Mouse (Mus musculus) MEL (cell line): ENCODE measurements around the gene Fbxo17. TPM values are rescaled to one million over a fixed set of nuclear protein-coding genes. Genes with fewer than 3 reads are reported as not detected.

ENCODE experiments used
- DNase-seq: peaks from one replicate; pipeline ENCODE4 v3.0.0; 2011; ENCODE audit warnings: low read depth, low spot score
- H3K27ac ChIP-seq: 2 replicates; pipeline ENCODE4 v1.5.1; 2012; ENCODE audit warnings: low read depth, mild to moderate bottlenecking, control low read depth, low read length, moderate library complexity; ENCODE audit not compliant: control insufficient read depth
- H3K27me3 ChIP-seq, 2 experiments: fragments of 150-350 bp in 1 of 2; sonication (generic) in 1 of 2; 2 replicates each; pipeline ENCODE4 v1.6.1; 2012; ENCODE audit warnings: low read length in 2 of 2, mild to moderate bottlenecking in 2 of 2, improper control_type of control experiment in 1 of 2, moderate library complexity in 1 of 2; ENCODE audit not compliant: insufficient read depth in 2 of 2, control insufficient read depth in 1 of 2
- H3K36me3 ChIP-seq, 2 experiments: 2 replicates each; pipeline ENCODE4 v1.6.1; 2012 to 2014; ENCODE audit warnings: low read length in 2 of 2, improper control_type of control experiment in 1 of 2, inconsistent platforms in 1 of 2, mild to moderate bottlenecking in 1 of 2; ENCODE audit not compliant: insufficient read depth in 2 of 2, control insufficient read depth in 1 of 2
- H3K4me1 ChIP-seq, 2 experiments: fragments of 150-350 bp in 1 of 2; sonication (generic) in 1 of 2; 2 replicates each; pipeline ENCODE4 v1.6.1; 2012; ENCODE audit warnings: low read length in 2 of 2, improper control_type of control experiment in 1 of 2, mild to moderate bottlenecking in 1 of 2; ENCODE audit not compliant: insufficient read depth in 2 of 2, control insufficient read depth in 1 of 2
- H3K4me3 ChIP-seq, 2 experiments: fragments of 150-350 bp in 1 of 2; sonication (generic) in 1 of 2; 2 replicates each; pipeline ENCODE4 v1.5.1; 2012; ENCODE audit warnings: low read depth in 2 of 2, low read length in 2 of 2, mild to moderate bottlenecking in 2 of 2, moderate library complexity in 2 of 2, control low read depth in 1 of 2, improper control_type of control experiment in 1 of 2; ENCODE audit not compliant: control insufficient read depth in 1 of 2, insufficient read depth in 1 of 2
- H3K79me2 ChIP-seq: 2 replicates; pipeline ENCODE4 v1.6.1; 2012; ENCODE audit warnings: mild to moderate bottlenecking, low read length, moderate library complexity; ENCODE audit not compliant: control insufficient read depth, poor library complexity, insufficient read depth
- H3K9ac ChIP-seq: 2 replicates; pipeline ENCODE4 v1.6.1; 2012; ENCODE audit warnings: low read depth, mild to moderate bottlenecking, control low read depth, low read length, moderate library complexity; ENCODE audit not compliant: control insufficient read depth, poor library complexity, severe bottlenecking
- H3K9me3 ChIP-seq: fragments of 150-350 bp; sonication (generic); replicated peaks from 2 replicates; pipeline ENCODE4 v1.6.1; 2012; ENCODE audit warnings: mild to moderate bottlenecking, low read length, improper control_type of control experiment, moderate library complexity; ENCODE audit not compliant: insufficient read depth
- ELF1 ChIP-seq: IDR thresholded peaks from 2 replicates; pipeline ENCODE4 v1.6.1; 2014; ENCODE audit warnings: low read depth, mild to moderate bottlenecking, inconsistent platforms, low read length, improper control_type of control experiment, moderate library complexity
- EP300 ChIP-seq, 2 experiments: IDR thresholded peaks; 2 replicates each; pipeline ENCODE4 v1.6.1; 2011; ENCODE audit warnings: improper control_type of control experiment in 2 of 2, low read length in 2 of 2, low read depth in 1 of 2, mild to moderate bottlenecking in 1 of 2
- ETS1 ChIP-seq: IDR thresholded peaks from 2 replicates; pipeline ENCODE4 v1.6.1; 2012; ENCODE audit warnings: low read depth, mild to moderate bottlenecking, inconsistent platforms, low read length, improper control_type of control experiment, moderate library complexity
- HCFC1 ChIP-seq: IDR thresholded peaks from 2 replicates; pipeline ENCODE4 v1.6.1; 2012; ENCODE audit warnings: low read depth, mild to moderate bottlenecking, inconsistent platforms, low read length, improper control_type of control experiment, moderate library complexity
- MAFK ChIP-seq: IDR thresholded peaks from 2 replicates; pipeline ENCODE4 v1.6.1; 2011; ENCODE audit warnings: low read depth, mild to moderate bottlenecking, low read length, improper control_type of control experiment, borderline replicate concordance
- MAX ChIP-seq: IDR thresholded peaks from 2 replicates; pipeline ENCODE4 v1.6.1; 2011; ENCODE audit warnings: low read length, improper control_type of control experiment
- MEF2A ChIP-seq: IDR thresholded peaks from 2 replicates; pipeline ENCODE4 v1.6.1; 2014; ENCODE audit warnings: low read depth, mild to moderate bottlenecking, inconsistent platforms, low read length, improper control_type of control experiment; ENCODE audit not compliant: poor library complexity, insufficient replicate concordance, severe bottlenecking; ENCODE audit errors: extremely low read depth
- MYB ChIP-seq: IDR thresholded peaks from 2 replicates; pipeline ENCODE4 v1.6.1; 2011; ENCODE audit warnings: mild to moderate bottlenecking, low read depth, low read length, improper control_type of control experiment
- NELFE ChIP-seq: IDR thresholded peaks from 2 replicates; pipeline ENCODE4 v1.6.1; 2011; ENCODE audit warnings: low read depth, low read length, improper control_type of control experiment
- POLR2A ChIP-seq, 2 experiments: IDR thresholded peaks; 2 replicates each; pipeline ENCODE4 v1.6.1; 2011 to 2012; ENCODE audit warnings: low read length in 2 of 2, mild to moderate bottlenecking in 2 of 2, control low read depth in 1 of 2, improper control_type of control experiment in 1 of 2, low read depth in 1 of 2, moderate library complexity in 1 of 2; ENCODE audit not compliant: control insufficient read depth in 1 of 2, insufficient read depth in 1 of 2, poor library complexity in 1 of 2
- RCOR1 ChIP-seq: IDR thresholded peaks from 2 replicates; pipeline ENCODE4 v1.6.1; 2012; ENCODE audit warnings: low read depth, mild to moderate bottlenecking, inconsistent platforms, low read length, improper control_type of control experiment
- SIN3A ChIP-seq: IDR thresholded peaks from 2 replicates; pipeline ENCODE4 v1.6.1; 2012; ENCODE audit warnings: low read length, improper control_type of control experiment, inconsistent platforms
- SMC3 ChIP-seq: IDR thresholded peaks from 2 replicates; pipeline ENCODE4 v1.6.1; 2011; ENCODE audit warnings: low read depth, low read length, improper control_type of control experiment
- TCF12 ChIP-seq: IDR thresholded peaks from 2 replicates; pipeline ENCODE4 v1.6.1; 2014; ENCODE audit warnings: low read depth, mild to moderate bottlenecking, inconsistent platforms, low read length, improper control_type of control experiment, moderate library complexity
- USF1 ChIP-seq: IDR thresholded peaks from 2 replicates; pipeline ENCODE4 v1.6.1; 2014; ENCODE audit warnings: low read depth, mild to moderate bottlenecking, inconsistent platforms, low read length, improper control_type of control experiment, moderate library complexity
- ZMIZ1 ChIP-seq: IDR thresholded peaks from 2 replicates; pipeline ENCODE4 v1.6.1; 2012; ENCODE audit warnings: low read depth, mild to moderate bottlenecking, inconsistent platforms, low read length, improper control_type of control experiment, moderate library complexity
- ZNF384 ChIP-seq: IDR thresholded peaks from 2 replicates; pipeline ENCODE4 v1.6.1; 2012; ENCODE audit warnings: low read depth, mild to moderate bottlenecking, inconsistent platforms, low read length, improper control_type of control experiment
- polyA plus RNA-seq, 2 experiments: library from polyadenylated mRNA; stranded (reverse) in 1 of 2; unstranded in 1 of 2; fragments of >175 nt in 1 of 2; fragments of >200 nt in 1 of 2; gene quantifications; 2 replicates each; pipeline versions ENCODE4 v1.2.1 to v1.2.4; 2012; ENCODE audit warnings: low replicate concordance in 2 of 2, low read depth in 1 of 2; ENCODE audit not compliant: insufficient read length in 2 of 2, insufficient read depth in 1 of 2, missing spikeins in 1 of 2
- total RNA-seq: library from RNA; depleted of rRNA; stranded (reverse); fragments of 300-350 nt; gene quantifications from 2 replicates; pipeline ENCODE4 v1.2.3, GENCODE M21; 2012

Gene Fbxo17
- total and polyA plus RNA-seq, 3 experiments, result 0.43 TPM; not detected in 2

GRCm38 (mm10) chr7:28702601-28703143 is 13.9 kb upstream of the Fbxo17 start:
- H3K27me3 ChIP-seq, result no peaks in the 10 kb centered on the region
- H3K4me1 ChIP-seq, result no peaks in the 10 kb centered on the region; a peak in 1 of 4 replicates
- H3K4me3 ChIP-seq, result no peak overlapping the region
- TF ChIP-seq ELF1 (peak; percentile 45; the same call in 1 of the 2 replicates), ZNF384 (peak; percentile 97), USF1 (no peak), ETS1 (no peak), HCFC1 (no peak), EP300 (IDR thresholded peaks at IDR 0.05; ENCODE audit: low read depth in 1 of 2, low read length in 2 of 2) (no peak), SIN3A (no peak)
- DNase-seq, result peak; percentile 21
- no peaks in the 10 kb centered on the region for H3K9me3 ChIP-seq
- H3K36me3 ChIP-seq, result no peaks in the 10 kb centered on the region
- H3K27ac ChIP-seq, result no peak overlapping the region
- no peak overlapping the region for H3K9ac ChIP-seq
- no peaks in the 10 kb centered on the region for H3K79me2 ChIP-seq

GRCm38 (mm10) chr7:28709454-28709853 is 7.2 kb upstream of the Fbxo17 start:
- no peak for TF ChIP-seq SMC3
- TF ChIP-seq ELF1, result no peak
- no peak for TF ChIP-seq MYB
- no peak for TF ChIP-seq HCFC1
- TF ChIP-seq RCOR1, result no peak
- TF ChIP-seq ZMIZ1, result no peak
- no peak for TF ChIP-seq POLR2A (IDR thresholded peaks at IDR 0.05; ENCODE audit: control insufficient read depth in 1 of 2, insufficient read depth in 1 of 2, low read depth in 1 of 2, low read length in 2 of 2, poor library complexity in 1 of 2)
- TF ChIP-seq TCF12, result no peak
- TF ChIP-seq MEF2A, result no peak
- no peak for TF ChIP-seq MAX
- TF ChIP-seq NELFE, result no peak
- TF ChIP-seq MAFK, result no peak
- H3K79me2 ChIP-seq, result no peaks in the 10 kb centered on the region
- H3K4me3 ChIP-seq, result no peak overlapping the region

More at GRCm38 (mm10) chr7:28709454-28709853, 7.2 kb upstream of the Fbxo17 start:
- no peaks in the 10 kb centered on the region for H3K36me3 ChIP-seq
- no peaks in the 10 kb centered on the region; a peak in 1 of 4 replicates for H3K27me3 ChIP-seq
- H3K4me1 ChIP-seq, result no peaks in the 10 kb centered on the region
- no peak overlapping the region for H3K9ac ChIP-seq
- DNase-seq, result peak; percentile 10
- H3K9me3 ChIP-seq, result no peaks in the 10 kb centered on the region
- no peak overlapping the region for H3K27ac ChIP-seq
